Mouse (Mus musculus) stomach, postnatal 0 days (tissue): Measurements from ENCODE around the gene Sept9. TPM values are rescaled to one million over a fixed set of nuclear protein-coding genes. Genes with fewer than 3 reads are reported as not detected.

Experiments used
- ATAC-seq: fragments of 200-750 bp; cut with Nextera tagmentation; 2 replicates; pipeline ENCODE4 v1.8.0; 2017; ENCODE audit not compliant: low FRiP score, low TSS enrichment
- DNase-seq: peaks from one replicate; pipeline ENCODE4 v3.0.0-alpha.2; 2016; ENCODE audit warnings: low spot score
- H3K27ac ChIP-seq: fragments of 300-500 bp; sonication (generic); replicated peaks from 2 replicates; pipeline ENCODE4 v1.5.1; 2014; ENCODE audit warnings: mild to moderate bottlenecking, control low read depth
- H3K27me3 ChIP-seq: fragments of 300-500 bp; sonication (generic); 2 replicates; pipeline ENCODE4 v1.6.1; 2014; ENCODE audit warnings: low read length; ENCODE audit not compliant: control insufficient read depth, insufficient read depth
- H3K36me3 ChIP-seq: fragments of 300-500 bp; sonication (generic); 2 replicates; pipeline ENCODE4 v1.6.1; 2014; ENCODE audit warnings: low read length, mixed read lengths; ENCODE audit not compliant: control insufficient read depth, insufficient read depth
- H3K4me1 ChIP-seq: fragments of 300-500 bp; sonication (generic); replicated peaks from 2 replicates; pipeline ENCODE4 v1.6.1; 2014; ENCODE audit warnings: antibody characterized with exemption; ENCODE audit not compliant: control insufficient read depth, insufficient read depth
- H3K4me2 ChIP-seq: fragments of 300-500 bp; sonication (generic); replicated peaks from 2 replicates; pipeline ENCODE4 v1.6.1; 2014; ENCODE audit warnings: low read depth, mild to moderate bottlenecking, control low read depth, moderate library complexity
- H3K4me3 ChIP-seq: fragments of 300-500 bp; sonication (generic); 2 replicates; pipeline ENCODE4 v1.5.1; 2014; ENCODE audit warnings: low read depth, low read length, control low read depth
- H3K9ac ChIP-seq: fragments of 300-500 bp; sonication (generic); 2 replicates; pipeline ENCODE4 v1.6.1; 2014; ENCODE audit warnings: mild to moderate bottlenecking, low read length, control low read depth, mixed read lengths
- H3K9me3 ChIP-seq: fragments of 300-500 bp; sonication (generic); 2 replicates; pipeline ENCODE4 v1.6.1; 2016; ENCODE audit warnings: low read length; ENCODE audit not compliant: control insufficient read depth
- CTCF ChIP-seq: IDR thresholded peaks from 2 replicates; pipeline ENCODE4 v1.5.1; 2016; ENCODE audit warnings: antibody characterized with exemption, low read depth, mild to moderate bottlenecking, moderate library complexity
- EP300 ChIP-seq: optimal IDR thresholded peaks from 2 replicates; pipeline ENCODE3; 2016; ENCODE audit warnings: antibody characterized with exemption
- WGBS: fragments of 180-500 bp; shearing (Covaris S2); extraction: QIAGEN DNeasy Blood & Tissue Kit; methylation state at CpG from one replicate; pipeline ENCODE4 v1.1.7; 2014; 5-methylcytosine and 5-hydroxymethylcytosine counted together
- polyA plus RNA-seq: library from polyadenylated mRNA; unstranded; fragments of >200 nt; fragmentation: Nextera tagmentation; extraction: Ambion mirVana; gene quantifications from 2 replicates; pipeline ENCODE4 v1.2.1, GENCODE M21; 2015

Sept9 gene
- polyA plus RNA-seq, 1 experiment from 2014 or later: 42.9 TPM

DNA sequence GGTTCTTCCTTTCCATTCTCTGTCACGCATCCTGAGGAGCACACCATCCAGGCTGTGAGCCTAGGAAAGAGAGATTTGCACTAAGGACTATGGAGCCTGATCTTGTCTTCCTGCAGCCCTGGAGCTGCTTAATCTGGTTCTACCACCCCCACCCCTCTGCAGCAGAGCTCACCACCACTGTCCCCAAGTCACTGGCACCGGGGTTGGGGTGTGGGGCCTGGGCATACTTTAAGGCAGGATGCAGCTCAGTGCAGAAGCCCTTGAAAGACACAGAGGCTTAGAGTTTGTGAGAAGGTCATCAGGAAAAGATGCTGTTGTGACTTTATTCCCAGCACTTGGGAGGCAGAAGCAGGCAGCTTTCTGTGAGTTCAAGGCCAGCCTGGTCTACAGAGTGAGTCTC is 135.7 kb downstream of the Sept9 start:
- 65% methylated on average over 2 of the region's 2 CpGs for WGBS
- no peak overlapping the region for H3K9ac ChIP-seq
- no peaks in the 10 kb centered on the region for H3K27me3 ChIP-seq
- no peaks in the 10 kb centered on the region for H3K9me3 ChIP-seq
- H3K4me1 ChIP-seq: peaks cover 30% of the 10 kb centered on the region
- no peaks in the 10 kb centered on the region for H3K36me3 ChIP-seq
- peak overlapping the region; percentile 85 for H3K27ac ChIP-seq
- H3K4me3 ChIP-seq: no peak overlapping the region
- ATAC-seq (no peak), DNase-seq (no peak)
- H3K4me2 ChIP-seq: peak overlapping the region; percentile 32
- no peak for TF ChIP-seq EP300
- no peak for TF ChIP-seq CTCF

DNA sequence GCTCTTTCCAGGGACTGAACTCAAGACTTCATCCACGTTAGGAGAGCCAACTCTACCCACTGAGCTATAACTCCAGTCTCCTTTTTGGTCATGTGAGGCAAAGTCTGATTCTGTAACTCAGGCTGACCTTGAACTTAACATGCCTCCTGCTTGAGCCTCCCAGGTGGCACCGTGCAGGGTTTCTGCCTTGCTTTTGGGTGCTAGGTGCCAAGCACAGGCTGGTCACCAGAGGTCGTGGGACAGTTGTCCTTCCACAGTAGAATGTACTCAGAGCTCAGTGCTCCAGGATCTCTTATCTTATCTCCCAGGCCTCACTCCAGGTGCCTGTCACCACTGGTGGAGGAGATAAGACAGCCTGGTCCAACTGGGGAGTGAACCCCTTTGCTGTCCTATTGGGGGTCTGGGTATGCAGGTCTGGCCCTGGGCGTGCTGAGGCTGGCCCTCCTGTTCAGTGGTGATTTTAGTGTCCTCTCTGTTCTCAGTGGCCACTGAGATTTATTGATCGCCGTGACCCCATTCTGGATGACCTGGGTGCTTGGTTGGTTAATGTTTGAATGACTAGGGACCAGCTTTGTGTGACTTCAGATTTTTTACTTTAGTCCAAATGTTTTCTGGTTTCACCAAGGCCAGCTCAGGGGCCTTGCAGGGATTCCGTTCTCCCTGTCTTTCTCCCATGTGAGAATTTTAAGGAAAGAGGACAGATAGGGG is 136.8 kb downstream of the Sept9 start:
- Histone ChIP-seq H3K4me3 (no peak overlapping the region), H3K9me3 (no peaks in the 10 kb centered on the region), H3K27ac (no peak overlapping the region), H3K27me3 (no peaks in the 10 kb centered on the region), H3K9ac (no peak overlapping the region), H3K4me1 (peaks cover 25% of the 10 kb centered on the region), H3K36me3 (no peaks in the 10 kb centered on the region), H3K4me2 (no peak overlapping the region)
- no peak for DNase-seq
- no peak for TF ChIP-seq EP300
- no peak for TF ChIP-seq CTCF
- ATAC-seq: no peak
- WGBS: 69% methylated on average over 7 of the region's 7 CpGs

DNA sequence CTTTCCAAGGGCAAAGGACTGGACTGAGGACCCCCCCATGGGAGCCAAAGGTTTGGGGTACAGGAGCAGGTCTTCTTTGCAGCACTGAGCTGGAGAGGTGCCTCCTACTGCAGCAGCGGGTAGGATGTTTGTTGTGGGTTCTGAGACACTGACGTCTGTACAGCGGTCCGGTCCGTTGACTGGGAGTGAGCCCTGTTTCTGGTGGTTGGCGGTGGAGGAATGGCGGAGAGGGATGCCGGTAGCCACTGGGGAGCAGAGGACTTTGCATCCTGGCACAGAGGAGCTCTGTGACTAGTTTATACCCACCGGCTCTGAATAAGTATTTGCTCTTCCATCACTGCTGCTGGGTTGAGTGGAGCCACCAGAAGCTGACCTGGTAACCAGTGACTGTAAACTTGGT is 138.3 kb downstream of the Sept9 start:
- Histone ChIP-seq H3K36me3 (no peaks in the 10 kb centered on the region), H3K4me2 (no peak overlapping the region), H3K9me3 (no peaks in the 10 kb centered on the region), H3K27me3 (no peaks in the 10 kb centered on the region), H3K4me1 (peaks cover 17% of the 10 kb centered on the region; the same call in 1 of the 2 replicates), H3K4me3 (no peak overlapping the region), H3K9ac (no peak overlapping the region), H3K27ac (no peak overlapping the region)
- DNase-seq (no peak), ATAC-seq (no peak)
- 76% methylated on average over 9 of the region's 9 CpGs for WGBS
- TF ChIP-seq EP300: no peak

DNA sequence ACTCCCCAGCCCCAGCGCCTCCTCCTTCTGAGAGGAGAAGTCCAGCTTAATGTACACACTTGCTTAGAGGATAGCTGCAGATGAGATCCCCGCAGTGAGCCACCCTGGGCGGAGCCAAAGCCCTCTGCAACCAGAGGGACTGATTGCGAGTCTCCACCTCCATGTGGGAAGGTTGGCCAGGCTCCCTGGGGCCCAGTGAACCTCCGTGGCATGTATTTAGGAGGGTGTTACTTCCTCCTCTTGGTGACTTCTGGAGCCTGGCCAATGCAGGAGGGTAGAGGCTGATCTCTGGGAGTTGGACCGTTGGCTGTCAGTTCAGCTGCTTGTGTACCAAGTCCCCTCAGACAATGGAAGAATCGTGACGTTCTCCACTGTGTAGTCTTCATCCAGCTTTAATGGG is 139.0 kb downstream of the Sept9 start:
- Histone ChIP-seq H3K36me3 (no peaks in the 10 kb centered on the region), H3K9ac (no peak overlapping the region), H3K4me1 (peaks cover 14% of the 10 kb centered on the region; the same call in 1 of the 2 replicates), H3K27me3 (no peaks in the 10 kb centered on the region), H3K4me3 (no peak overlapping the region), H3K9me3 (no peaks in the 10 kb centered on the region), H3K27ac (0 out of 2 replicates have a peak overlapping the region, but pooled peaks have one; percentile 19), H3K4me2 (no peak overlapping the region)
- TF ChIP-seq EP300 (no peak), CTCF (0 out of 2 replicates have a peak, but pooled peaks have one; percentile 1)
- WGBS: 22% methylated on average over 8 of the region's 8 CpGs
- ATAC-seq (peak; percentile 85), DNase-seq (peak; percentile 86)

DNA sequence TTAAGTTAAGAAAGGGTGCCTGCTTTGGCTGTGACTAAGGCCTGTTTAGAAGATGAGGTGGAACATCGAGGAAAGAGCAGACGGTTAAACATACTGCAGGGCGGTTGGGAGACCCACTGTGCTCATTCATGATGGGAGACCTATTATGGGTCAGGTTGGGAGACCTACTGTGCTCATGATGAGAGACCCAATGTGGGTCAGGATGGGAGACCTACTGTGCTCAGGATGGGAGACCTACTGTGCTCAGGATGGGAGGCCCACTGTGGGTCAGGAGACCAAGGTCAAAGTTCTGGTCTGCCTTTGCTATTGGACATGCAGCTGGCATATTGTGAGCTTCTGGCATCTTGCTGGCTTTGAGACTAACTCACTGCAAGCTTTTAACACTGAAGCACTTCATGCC is 139.6 kb downstream of the Sept9 start:
- DNase-seq (no peak), ATAC-seq (no peak)
- 68% methylated on average over 3 of the region's 3 CpGs for WGBS
- no peaks in the 10 kb centered on the region for H3K9me3 ChIP-seq
- no peak overlapping the region for H3K4me3 ChIP-seq
- H3K27me3 ChIP-seq: no peaks in the 10 kb centered on the region
- no peaks in the 10 kb centered on the region for H3K36me3 ChIP-seq
- H3K27ac ChIP-seq: no peak overlapping the region
- TF ChIP-seq CTCF: no peak
- no peak for TF ChIP-seq EP300
- peaks cover 11% of the 10 kb centered on the region for H3K4me1 ChIP-seq
- no peak overlapping the region for H3K9ac ChIP-seq
- H3K4me2 ChIP-seq: no peak overlapping the region

DNA sequence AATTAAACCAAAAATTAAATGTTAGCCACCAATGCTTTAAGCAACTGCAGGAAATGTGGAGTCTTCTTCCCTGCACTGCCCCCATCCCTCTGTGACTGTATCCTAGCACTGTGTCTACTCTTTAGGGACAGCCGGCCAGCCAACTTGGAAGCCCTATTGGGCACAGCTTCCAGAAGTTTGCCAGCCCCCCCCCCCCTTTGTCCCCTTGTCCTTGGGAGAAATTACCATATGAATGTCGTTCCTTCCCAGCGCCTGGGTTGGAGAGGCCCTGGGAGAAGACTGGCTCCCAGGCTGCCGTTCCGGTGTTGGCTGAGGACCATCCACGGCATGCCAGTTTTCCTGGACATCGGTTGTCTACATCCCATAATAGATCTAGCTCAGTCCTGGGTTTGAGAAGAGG is 141.8 kb downstream of the Sept9 start:
- Histone ChIP-seq H3K9ac (no peak overlapping the region), H3K36me3 (no peaks in the 10 kb centered on the region), H3K4me2 (no peak overlapping the region), H3K4me1 (peaks cover 18% of the 10 kb centered on the region), H3K4me3 (no peak overlapping the region), H3K9me3 (no peaks in the 10 kb centered on the region), H3K27me3 (no peaks in the 10 kb centered on the region), H3K27ac (no peak overlapping the region)
- WGBS: 63% methylated on average over 7 of the region's 7 CpGs
- DNase-seq (no peak), ATAC-seq (no peak)
- no peak for TF ChIP-seq EP300
- TF ChIP-seq CTCF: no peak
